Mouse (Mus musculus) c-Kit-positive CD71-negative TER-119-negative erythroid progenitor cells, embryonic 14.5 days (primary cell): ENCODE measurements around the gene Ubac2.

Experiments
- DNase-seq: peaks from one replicate; pipeline ENCODE4 v3.0.0-alpha.2; 2013; ENCODE audit warnings: low read depth

Gene Ubac2

DNA sequence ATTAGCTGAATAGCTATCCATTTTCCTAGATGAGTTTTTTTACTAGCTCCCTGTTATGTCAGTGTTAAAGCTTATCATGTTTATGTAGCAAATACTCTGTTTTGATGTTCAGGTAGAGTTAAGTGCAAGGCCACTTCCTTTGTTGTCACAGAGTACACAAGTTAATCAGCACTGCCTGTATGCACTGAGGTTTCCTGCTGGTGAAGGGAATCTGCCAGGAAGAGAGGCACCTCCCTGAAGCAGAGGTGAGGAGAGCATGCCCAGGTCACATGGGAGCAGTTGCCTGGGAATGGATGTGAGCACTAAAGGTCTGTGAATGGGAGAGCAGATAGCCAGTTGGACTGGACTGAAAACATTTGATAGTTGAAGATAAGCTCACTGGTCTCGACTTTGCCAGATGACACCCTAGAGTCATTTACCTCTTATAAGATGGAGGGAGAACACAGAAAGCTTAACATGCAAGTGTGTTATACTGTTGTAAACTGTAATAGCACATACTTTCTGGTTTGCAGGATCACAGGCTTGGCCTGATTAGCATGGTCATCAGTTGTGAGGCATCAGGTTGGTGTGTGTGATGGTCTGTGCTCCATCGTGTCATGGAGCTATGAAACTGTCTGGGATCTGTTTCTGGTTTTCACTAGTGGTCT is 73.1 kb downstream of the Ubac2 start:
- no peak for DNase-seq

DNA sequence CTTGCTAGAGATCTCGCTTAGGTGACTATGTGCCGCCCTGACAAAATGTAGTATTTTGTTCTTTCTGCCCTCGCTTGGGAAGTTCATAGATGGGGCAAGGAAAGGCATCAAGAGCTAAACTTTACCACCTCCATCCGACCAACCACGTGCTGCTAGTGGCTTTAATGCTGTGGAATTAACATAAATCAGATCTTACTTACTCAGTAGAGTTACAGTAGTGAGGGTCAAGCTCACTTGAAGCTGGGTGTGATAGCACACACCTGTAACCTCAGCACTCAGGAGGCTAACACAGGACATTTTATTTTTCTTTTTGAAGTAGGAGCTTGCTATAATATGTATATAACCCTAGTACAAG is 73.6 kb downstream of the Ubac2 start:
- DNase-seq: no peak

DNA sequence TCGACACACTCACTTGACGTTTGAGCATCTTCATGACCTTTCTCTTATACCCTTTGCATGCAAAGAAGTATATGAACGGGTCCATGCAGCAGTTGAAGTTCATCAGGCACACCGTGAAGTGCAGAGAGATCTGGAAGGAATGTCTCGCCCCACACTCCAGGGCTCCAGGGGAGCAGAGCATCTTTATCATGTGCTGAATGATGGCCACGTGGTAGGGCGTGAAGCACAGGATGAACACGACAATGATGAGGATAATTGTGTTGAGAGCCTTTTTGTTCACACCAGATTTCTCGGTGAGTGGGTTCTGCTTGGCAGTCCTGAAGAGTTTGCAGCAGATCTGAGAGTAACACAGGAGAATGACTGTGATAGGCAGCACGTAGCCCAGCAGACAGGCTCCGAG is 75.7 kb downstream of the Ubac2 start:
- no peak for DNase-seq

DNA sequence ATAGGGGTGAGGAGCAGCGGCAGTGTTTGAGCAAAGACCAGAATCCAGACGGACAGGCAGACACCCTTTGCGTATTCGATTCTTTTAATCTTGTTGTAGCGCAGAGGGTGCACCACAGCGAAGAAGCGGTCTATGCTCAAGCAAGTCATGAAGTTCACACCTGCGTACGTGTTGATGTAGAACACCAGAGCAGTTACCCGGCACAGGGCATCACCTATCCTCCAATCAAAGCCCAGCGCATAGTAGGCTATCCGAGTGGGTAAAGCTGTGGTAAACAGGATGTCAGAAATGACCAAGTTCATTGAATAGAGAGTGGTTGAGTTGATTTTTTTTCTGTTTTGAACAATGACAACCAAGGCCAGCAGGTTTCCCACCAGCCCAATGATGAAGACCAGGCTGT is 76.2 kb downstream of the Ubac2 start:
- DNase-seq: no peak

DNA sequence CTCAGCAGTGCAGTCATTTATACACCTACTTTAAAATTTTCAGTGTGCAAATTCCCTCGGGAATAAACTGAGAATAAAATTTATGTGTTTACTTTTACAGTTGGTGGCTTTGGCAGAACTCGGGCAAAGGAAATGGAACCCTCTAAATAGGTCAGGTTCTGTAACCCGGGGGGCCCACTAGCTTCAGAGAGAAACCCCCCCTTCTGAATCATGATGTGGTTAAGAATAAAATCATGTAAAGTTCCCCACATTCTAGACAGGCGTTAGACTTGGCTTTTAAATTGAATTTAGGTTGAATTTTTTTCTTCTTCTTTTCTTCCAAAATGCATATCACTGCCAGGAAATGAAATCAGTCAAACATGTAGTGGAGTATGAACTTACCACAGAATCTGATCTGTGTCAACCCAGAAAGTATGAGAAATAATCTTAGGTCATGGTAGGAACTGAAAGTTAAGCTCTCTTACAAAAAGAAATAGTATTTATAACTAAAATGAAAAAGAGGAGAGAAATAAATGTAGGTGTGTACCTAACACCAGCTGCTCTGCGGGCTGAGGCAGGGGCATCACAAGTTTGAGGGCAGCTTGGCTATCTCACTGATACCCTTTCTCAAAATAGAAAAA is 76.9 kb downstream of the Ubac2 start:
- DNase-seq: no peak

DNA sequence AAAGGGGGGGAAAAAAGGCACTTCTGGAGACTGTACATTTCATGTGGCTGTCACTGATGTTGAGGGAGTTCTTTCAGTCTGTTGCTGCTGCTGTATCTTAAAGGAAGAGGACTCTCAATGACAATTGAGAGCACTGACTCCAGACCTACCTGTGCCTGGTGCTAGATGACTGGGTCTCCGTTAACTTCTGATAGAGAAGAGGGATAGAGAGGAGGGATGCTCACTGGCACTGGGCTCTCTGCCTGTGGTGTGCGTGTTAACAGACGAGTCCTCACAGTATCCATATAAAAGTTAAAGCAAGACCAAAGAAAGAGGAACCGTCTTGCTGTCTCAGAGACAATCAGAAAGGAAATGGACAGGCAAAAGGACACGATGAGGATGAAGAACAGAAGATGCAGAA is 77.9 kb downstream of the Ubac2 start:
- DNase-seq: no peak

DNA sequence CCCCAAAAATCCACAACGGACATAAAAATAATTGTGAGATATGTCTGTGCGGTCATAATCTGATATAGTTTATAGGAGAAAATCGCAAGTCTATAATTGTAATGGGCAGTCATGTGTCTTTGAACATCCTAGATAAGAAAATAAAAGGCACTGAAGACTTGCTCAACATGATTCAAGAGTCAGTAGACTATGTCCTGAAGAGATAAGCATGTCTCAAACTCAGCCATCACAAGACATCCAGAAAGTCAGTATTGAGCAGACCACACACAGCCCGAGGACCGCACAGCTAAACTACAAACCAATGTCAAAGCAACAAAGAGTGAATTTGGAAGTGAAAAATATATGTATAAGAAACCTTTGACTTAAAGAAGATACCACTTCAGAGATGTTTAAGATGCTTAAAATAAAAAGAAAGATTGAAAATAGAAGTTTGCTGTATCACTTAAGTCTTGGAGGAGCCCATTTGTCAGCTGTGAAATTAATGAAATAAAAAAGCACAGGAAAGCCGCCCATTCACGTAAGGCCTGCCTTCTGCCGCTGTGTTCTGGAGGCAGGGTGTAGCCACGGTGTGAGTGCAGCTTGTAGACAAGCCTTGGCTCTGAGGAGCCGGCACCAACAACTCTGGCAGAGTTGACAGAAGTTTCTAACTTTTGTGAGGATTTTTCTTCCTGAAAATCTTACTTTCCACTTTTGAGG is 78.9 kb downstream of the Ubac2 start:
- no peak for DNase-seq

DNA sequence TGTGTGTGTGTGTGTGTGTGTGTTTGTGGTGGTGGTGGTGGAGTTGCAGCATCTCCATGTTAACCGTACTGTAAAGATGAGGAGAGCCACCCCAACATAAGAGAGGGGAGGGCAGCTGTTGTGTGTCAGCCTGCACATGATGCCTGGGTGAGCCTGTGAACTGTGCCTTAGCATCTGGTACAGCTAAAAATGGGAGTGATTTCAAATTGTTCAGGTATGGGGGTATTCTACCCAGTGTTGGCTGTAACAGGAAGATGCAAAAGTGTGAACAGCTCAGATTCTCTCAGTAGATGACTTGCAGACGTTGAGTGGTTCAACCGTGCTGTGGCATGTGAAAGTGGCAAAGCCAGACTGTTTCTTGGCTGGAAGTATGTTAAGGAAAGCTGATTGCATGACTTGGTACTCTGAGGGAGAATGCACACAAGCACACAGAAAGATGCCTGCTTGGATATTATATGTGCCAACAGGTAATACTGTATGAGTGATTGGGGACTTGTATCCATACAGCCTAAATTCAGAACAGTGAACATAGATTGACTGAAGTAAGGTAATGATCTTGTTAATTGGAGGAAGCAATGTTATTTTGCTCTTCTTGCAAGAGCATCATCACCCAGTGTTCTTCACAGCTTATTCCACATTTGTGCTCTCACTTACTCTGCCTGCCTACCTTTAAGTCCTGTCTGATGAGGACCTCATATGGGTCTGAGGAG is 79.8 kb downstream of the Ubac2 start:
- DNase-seq: no peak

DNA sequence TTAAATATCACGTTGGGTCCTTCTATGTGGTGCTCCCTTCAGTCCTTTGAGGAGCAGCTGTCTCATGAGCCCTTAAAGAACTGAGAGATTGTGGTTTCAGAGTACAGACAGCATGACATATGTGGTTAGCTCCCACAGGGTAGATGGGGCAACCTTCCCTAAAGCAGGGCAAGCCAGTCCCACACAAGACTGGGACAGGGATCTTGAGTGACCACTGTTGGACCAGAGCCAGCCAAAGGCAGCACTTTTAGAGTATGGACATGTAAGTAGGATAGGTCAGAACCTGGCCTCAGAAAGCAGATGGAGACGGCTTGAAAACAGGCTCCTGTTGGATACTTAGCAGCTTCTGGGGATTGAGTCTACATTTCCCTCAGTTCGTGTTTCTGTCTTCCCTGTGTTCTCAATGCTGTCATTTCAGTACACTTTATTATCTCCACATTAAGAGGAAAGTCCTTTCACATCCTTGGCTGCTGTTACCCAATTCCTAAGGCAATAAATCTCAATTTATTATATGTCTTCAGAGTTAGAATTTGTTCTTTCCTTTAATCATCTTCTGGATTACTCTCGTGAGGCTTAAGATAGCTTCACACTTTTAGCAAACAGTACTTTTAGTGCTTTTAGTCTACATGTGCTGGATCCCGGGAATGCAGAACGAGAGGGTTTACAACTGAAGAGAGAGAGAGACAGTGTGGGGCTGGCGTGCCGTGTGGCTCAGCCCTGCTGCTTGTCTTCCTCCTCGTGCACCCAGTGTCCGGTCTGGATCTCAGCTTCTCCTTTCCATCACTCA is 80.5 kb downstream of the Ubac2 start:
- DNase-seq: no peak

DNA sequence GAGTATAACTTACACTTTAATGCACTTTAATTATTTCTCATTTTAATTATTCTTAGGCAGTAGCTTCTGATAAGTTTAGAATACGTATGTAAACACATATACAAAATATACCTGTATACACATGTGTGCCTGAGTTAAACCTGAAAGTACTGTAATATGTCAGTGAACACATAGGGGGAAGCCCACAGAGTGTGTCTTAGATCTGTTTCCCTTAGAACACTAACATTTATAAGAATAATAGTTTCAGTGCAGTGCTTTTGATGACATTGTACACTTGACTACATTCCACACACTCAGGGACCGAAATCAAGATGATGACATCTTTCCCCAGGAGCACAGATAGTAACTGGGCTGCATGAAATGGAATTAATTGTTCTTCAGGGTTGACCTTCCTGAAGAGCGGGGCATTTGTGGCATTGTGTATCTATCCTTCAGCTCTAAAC is 81.1 kb downstream of the Ubac2 start:
- no peak for DNase-seq

DNA sequence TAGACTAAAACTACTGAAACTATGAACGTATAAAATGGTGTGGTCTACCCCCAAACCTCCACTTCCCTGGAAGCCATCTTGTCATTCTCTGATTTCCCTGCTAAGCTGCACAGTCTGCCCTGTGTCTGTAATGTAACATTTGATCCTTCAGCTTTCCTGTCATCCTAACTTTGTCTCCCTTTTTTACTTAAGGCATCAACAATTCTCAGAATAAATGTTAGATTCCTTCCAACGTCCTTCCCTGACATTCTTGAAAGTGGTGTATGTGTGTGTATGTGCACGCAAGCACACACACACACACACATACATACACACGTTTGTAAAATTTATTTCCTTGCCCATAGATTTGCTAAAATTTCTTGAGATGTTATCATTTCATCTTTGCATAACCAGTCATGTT is 81.6 kb downstream of the Ubac2 start:
- no peak for DNase-seq

DNA sequence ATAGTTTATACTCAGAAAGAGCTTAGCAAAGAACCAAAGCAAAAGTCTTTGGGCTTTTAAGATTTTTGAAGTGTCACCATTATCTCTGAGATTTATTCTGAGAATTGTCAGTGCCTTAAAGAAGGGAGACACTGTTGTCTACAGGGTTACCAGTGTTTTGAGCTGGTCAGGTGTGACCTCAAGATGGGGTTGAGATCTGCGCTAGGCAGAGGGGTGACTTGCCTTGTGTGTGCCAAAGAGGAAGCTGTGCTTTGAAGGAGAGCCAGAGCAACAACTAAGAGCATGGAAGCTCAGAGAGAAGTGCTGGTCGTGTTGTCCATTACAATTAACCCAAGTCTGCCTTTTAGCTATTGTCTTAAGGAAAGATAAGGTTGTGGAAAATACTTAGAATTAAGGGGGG is 82.1 kb downstream of the Ubac2 start:
- no peak for DNase-seq

DNA sequence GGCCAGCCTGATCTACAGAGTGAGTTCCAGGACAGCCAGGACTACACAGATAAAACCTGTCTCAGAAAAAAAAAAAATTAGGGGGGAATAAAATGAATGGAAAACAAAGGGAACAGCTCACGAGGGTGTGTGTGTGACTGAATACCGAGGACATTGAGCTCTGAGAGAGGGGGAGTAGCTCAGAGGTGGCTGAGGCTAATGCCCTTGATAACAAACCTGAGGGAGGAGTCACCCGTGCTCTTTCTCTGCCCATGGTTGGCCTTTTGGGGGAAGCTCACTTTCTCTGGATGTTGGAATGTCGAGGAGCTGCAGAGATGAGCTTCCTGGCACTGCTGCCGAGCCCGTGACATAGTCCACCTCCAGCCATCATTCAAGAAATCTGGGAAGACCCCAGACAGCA is 82.6 kb downstream of the Ubac2 start:
- DNase-seq: no peak

DNA sequence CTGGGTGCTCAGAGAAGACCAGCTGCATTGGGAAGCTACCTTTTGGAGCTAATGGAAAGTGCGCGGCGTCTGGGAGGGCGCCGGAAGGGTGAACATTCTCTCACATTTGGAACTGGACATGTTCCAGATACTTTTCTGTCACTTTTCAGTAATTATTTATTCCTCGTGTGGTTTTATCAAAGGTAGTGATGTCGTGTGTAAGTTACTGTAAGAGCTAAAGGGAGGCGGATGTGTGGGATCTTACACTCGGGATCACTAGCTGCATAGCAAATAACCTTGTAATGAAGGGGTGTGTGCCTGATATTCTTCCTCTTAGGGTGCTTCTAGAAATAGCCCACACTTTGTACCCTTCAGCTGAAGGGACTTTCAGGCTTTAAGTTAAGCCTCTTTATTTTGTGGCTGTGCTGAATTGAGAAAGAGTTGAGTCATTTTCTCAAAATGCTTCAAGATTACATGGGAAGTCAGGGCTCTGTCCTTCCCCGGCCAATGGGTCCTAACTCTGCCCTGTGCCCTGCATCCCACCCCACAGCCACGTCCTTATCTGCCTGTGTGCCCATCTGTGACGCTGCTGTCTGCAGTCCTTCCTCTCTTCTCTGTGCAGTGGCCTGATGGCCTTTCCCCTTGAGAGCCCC is 83.2 kb downstream of the Ubac2 start:
- DNase-seq: no peak

DNA sequence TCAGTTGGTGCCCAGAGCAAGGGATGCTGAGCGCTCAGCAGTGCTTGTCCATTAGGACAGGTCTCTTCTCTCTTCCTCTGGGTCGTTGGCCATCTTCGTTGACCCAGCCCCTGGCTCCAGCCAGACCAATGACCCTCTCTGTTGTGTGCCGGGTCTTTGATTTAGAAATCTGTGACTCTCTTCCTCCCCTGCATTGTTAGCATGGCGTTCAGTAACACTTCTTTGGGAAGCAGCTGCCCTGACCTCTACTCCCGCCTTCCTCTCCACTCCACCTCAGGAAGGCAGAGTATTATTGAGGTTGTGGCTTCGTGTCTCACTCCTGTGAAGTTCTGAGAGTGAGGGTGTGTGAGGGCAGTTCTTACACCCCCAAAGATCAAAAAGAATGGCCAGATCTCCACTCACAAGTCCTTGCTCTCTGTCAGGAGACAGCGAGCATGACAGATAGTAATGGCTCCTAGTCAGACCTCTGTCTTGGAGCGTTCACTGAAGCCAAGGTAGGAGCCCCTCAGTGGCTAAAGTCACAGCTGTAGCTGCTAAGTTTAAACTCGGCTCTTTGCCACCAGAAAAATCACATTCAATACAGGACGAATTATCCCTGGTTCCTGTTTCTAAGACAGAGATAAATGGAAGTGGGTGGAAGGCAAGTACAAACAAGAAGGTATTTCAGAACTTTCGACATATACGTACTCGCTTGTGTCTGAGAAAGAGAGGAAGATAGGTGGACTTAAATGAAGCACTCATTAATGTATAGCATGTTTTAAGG is 83.9 kb downstream of the Ubac2 start:
- DNase-seq: no peak

DNA sequence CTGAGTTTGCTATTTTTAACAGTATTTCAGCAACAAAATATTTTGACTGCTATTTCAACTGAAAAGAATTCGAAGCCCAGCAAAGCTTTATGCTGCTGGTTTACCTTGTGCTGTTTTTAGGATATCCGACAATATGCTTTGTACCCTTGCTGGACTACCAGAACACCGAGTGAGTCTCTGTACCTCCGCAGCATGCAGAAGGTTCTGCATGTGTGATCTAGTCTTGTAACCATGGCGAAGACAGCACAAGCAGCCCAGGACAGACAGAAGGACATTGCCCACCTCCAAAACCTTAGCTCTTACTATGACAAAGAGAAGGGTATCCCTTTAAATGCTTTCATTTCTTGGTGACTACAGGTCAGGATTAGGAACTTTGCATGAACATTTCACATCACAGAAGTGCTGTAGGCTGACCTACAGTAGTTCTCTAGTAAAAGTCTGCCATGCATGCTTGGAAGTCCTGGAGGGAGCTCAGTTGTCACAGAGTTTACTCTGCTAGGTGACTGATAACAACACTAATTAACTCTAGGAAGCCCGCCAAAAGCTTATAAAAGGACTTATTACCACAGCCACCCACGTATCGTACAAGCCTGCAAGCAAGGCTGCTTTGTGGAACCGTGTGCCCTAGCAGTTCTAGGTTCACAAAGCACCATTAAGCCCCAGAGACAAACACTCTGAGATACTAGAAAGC is 85.0 kb downstream of the Ubac2 start:
- no peak for DNase-seq

DNA sequence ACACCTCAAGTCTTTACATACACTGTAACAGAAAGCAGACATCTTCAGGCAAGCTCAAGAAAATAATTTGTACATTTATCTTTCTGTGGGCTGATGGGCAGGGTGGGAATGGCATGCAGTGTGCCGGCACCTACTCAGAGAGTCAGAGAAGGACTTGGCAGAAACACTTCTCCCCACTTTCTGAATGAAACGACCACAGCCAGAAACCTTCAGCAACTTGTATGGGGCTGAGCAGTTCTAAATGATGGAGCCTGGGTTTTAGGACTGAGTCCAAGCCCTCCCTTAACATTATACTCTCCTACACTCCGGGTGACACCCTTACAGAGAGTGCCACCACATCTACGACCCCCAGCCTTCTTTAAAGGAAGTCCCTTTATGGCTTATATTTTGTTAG is 85.5 kb downstream of the Ubac2 start:
- no peak for DNase-seq

DNA sequence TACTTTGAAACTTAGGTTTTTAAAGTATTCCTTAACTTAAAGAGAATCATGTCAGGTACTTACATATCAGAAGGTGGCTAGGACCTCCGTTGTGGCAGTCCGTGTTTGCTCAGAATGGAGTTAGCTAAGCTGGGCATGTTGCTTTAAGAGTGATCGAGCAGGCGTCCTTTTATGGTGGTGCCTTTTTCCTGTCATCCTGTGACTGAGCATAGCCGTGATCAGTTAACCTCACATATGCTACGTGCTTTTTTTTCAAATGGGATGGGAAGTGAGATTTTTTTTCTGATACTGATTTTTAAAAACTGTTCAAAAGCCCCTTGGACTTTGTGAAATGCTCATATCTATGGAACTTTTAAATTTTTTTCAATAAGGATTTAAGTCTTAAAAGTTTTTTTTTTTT is 86.6 kb downstream of the Ubac2 start, which contains the start of gene Gpr183:
TSS of gene Gpr183 (minus strand) at position 206 of the 400 bp plus-strand sequence.
- no peak for DNase-seq

DNA sequence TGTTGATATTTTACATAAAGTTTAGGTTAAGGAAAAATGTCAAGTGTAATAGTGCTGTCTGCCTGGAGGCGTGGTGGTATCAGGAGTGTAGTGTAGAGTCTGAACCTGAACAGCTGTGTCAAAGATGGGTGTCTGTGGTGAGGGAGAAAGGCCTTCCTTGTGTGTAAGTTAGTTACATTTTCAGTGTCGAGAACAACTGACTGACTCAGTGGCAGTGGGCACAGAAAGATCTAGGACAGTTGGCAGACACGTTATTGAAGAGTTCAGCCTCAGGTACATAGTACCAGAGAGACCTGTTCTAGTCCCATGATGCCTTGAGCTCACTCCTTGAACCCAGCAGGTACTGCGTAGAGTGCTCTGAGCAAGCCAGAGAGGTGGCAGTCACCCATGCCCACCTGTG is 87.0 kb downstream of the Ubac2 start:
- DNase-seq: no peak

DNA sequence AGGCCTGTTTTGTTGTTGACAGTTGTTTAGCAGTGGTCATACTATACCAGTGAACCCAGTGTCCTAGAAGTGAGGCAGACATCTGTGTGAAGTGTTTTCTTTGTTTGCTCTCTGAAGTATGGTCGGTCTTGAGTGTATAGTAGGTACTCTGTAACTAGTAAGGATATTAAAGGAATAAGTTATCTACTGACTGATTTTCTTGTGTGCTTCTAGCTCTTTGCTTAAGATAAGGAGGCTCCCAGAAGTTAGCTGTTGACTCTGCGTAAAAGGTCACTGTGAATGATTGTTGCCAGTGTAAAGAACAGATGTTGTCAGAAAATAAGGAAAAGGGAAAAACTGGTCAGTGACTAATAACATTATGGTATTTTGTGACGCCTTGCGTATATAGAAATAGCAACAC is 88.7 kb downstream of the Ubac2 start:
- DNase-seq: no peak
